Mouse (Mus musculus): ENCODE measurements around the gene Polg.

Polg gene

DNA sequence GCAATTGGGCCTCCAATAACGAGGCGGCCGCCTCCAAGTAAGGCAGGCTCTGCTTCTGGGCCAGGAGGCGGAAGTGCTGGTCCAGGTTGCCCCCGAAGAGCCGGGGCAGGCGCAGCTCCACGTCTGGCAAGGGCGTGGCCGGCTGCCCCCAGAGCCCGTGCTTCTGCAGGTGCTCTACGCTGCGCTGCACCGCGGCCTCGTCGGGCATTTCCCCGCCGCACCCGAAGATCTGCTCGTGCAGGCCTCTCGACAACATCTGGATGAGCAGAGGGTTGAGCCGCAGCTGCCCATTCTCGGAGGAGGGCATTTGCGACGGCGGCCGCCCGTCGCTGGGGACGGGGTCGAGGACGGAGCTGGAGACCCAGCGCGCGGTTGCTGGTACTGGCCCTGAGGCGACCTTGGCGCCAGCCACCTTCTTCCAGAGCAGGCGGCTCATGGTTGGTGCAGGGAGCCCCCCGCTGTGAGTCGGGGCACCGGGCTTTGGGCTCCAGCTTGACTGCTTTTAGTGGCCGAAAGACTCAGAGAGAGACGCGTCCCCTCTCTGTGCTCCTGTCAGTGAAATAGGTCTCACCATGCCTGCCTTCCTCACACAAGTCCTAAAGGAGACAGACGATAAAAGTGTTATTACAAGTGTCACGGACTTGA, 1.3 kb downstream of the Polg start:
- peak; percentile 33 for DNase-seq

DNA sequence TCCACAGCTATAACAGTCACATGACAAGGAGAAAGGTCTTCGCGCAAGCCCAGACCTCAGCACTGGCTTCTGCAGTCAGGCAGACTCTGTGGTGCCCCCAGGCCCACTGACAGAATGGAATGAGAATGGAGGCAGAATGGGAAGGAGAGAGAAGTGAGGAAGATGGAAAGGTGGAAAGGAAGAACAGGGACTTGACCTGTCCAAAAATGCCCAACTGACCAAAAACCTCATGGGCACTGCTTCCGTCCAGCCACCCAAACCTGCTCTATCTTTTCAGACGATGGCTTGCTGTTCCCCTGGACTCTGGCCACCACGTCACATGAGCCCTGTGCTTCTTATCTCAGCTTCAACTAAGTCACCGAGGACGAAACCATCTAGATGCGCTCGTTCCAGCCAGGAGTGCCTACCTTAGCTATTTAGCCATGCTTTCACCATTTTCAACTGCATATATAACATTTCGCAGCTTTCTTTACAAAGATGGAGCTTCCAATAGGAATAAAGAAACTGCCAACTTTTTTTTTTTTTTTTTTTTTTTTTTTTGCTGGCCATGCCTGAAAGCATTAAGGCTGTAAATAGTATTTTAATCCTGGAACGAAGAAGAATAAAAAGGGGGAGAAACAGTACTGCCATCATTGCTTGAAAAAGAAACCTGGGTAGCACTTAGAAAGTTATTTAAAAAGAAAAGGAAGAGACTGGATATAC, 2.6 kb downstream of the Polg start:
- DNase-seq: no peak

DNA sequence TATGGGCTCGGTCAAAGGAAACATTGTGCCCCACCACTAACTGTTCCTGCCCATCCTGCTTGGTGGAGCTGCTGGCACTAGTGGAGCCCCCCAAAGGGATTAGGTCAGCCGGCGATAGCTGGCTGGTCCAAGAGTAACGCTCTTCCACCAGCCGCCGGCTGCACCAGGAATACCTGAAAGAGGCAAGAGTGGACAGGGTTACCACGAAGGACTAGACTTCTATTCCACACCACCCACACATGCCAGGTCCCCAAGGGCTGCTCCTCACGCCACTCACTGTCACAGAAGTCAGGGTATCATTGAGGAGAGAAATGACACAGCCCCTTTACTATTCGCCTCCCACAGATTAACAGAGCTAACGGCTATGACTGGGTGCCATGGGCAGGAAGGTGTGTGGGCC, 4.4 kb downstream of the Polg start:
- no peak for DNase-seq

DNA sequence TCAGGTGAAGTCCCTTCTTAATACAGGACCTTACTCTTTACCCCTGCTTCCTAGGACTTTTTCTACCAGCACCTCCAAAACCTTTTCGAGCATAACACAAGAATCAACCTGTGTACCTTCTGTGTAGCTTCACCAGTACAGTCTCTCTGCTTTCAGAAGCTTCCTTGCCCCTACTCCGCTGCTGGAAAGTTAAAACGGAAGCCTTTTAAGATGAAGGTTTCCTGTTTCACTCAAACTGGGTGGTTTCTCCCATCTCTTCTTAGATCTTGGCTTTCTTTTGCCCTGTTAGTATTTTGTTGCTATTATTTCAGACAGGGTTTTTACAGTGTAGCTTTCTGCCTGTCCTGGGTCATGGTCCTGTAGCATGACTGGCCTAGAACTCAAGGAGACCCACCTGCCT, 18.7 kb downstream of the Polg start:
- no peak for DNase-seq

DNA sequence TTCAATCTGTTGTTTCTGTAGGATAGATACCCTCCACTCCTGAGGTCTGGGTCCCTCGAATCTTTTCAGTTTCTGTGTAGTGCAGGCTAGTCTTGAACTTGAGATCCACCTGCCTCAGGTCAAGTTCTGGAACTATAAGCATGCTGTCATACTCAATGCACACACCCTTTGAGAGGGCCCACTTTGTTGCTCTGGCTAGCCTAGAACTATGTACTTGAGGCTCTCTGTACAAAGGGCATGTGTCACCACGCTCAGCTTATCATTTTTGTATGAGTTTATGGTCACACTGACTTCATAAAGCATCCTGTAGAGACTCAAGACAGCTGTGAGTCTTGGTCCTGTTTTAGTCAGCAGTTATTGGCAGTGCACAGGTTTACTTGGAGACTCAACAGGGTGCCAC, 19.1 kb downstream of the Polg start:
- DNase-seq: no peak

DNA sequence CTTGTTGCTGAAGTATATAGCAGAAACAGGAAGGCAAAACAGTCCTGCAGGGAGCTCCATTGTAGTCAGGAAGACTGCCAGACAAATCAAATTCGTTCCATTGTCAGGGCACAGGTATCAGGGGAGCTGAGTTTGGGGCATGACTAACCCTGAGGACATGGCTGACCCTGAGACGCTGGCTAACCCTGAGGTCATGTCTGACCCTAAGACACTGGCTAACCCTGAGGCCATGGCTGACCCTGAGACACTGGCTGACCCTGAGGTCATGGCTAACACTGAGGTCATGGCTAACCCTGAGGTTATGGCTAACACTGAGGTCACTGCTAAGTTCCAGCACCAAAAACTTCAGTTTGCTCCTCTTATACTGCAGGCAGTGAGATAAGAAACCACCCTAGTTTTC, 26.1 kb downstream of the Polg start:
- no peak for DNase-seq

DNA sequence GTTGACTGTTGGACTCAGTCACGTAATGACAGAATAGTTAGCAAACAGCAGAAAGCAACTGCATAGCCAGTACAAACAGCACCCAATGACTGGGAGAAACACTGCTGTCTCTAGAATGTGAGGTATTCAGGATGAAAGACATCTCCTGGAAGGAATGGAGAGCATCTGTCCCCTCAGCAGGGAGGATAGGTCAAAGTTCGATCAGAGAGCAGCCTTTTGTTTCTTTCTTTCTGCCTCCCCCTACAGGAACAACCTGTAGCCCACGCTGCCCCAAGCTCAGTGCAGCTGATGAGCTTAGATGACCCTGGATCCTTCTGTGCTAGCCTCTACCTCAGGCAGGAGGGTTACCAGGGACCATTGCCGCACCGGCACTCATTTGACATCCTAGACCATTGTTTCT, 37.9 kb downstream of the Polg start:
- DNase-seq: no peak

DNA sequence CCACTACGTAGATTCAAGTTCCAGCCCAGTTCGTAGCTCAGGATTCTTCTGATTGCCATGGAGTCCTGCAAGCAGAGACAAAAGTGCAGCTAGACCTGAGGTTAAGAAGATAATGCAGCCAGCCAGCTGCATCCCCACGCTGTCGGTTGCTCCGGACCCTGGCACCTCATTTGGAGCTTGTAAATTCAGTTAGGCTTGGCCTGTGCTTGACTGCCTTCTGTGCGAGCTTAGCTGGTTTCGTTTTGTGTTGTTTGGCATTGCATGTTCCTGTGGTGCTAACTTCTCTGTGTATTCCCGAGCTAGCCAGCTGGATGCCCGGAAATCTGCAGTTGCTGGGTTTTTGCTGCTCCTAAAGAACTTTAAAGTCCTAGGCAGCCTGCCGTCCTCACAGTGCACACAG, 40.4 kb downstream of the Polg start:
- DNase-seq: no peak

DNA sequence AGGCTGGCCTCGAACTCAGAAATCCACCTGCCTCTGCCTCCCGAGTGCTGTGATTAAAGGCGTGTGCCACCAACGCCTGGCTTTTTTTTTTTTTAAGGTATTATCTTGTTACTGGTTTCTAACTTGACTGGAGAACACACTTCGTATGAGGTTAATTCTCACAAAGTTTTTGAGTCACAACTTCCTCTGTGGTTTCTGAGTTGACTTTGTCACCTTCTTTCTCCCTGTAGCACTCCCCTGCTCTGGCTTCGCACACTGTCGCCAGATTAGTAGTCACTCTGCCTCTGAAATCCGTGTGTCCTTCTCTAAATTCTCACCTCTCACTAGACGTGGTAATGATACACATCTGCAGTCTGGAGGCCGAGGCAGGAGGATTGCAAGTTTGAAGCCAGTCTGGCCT, 43.3 kb downstream of the Polg start:
- DNase-seq: no peak

DNA sequence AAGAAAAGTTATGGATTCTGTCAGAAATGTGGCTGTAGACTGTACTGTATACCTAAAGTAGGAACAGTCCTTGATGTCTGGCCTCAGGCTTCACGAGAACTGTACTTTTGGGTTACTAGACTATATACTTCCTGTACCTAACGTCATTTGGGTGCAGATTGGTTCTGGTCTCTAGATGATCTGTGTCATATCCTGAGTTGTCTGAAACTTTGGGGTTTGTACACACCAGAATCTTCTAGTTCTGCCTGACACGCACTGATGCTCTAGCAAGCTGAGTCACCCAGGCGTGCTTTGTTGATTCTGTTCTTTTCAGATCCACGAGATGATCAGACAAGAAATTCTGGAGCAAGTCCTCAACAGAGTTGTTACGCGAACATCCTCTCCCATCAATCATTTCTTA, 46.2 kb downstream of the Polg start:
- DNase-seq: no peak

DNA sequence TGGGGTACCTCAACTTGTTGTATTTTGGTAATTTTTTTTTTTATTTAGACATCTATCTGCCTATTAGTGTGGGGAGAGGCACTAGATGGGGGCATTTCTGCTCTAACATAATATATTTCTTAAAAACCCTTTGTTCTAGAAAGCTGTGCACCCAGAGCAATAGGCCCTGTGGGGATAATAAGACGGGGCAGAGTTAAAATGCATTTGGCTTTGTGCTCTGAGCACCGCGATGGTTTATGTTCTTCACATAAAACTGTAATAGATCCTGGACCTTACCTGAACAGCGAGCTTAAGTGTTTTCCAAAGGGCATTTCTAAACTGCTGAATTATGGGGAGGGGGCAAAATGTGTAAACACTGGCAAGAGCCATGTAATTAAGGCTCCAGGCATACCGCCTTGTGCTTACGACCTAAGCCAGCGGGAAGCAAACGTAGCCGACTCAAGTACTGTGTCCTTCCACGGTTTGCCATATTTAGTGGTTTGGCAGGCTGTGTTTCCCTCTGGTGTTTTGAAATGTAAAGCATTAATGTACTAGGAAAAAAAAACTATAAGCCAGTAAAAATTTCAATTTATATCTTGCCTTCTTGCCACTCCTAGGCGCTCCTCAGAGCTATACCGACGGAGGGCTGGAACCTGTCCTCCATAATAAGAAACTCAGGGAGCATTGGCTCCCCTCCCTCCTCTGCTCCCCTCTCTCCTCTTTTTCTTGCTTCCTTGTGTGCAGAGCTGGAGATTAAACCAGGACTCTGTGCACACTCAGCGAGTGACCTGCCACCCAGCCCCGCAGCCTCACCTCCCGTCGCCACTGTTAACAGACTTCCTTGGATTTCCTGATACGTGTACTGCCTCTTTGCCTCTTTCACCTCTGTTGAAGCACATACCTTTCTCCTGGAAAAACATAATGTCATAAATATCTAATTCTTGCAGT, 51.5 kb downstream of the Polg start:
- no peak for DNase-seq

DNA sequence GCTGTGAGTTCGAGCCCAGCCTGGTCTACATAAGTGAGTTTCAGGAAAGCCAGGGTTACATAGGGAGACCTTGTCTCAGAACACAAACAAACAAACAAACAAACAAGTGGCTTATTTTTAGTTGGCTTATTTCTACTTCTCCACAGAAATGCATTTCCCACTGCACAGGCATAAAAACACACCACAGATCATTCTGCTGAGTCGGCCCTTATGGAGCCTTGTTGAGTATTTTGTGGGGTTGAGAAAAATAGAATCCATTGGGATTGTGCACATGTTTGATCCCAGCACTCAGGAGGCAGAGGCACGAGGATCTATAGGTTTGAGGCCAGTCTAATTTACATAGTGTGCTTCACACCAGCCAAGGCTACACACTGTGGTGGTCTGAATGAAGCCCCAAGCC, 65.9 kb downstream of the Polg start:
- DNase-seq: no peak

DNA sequence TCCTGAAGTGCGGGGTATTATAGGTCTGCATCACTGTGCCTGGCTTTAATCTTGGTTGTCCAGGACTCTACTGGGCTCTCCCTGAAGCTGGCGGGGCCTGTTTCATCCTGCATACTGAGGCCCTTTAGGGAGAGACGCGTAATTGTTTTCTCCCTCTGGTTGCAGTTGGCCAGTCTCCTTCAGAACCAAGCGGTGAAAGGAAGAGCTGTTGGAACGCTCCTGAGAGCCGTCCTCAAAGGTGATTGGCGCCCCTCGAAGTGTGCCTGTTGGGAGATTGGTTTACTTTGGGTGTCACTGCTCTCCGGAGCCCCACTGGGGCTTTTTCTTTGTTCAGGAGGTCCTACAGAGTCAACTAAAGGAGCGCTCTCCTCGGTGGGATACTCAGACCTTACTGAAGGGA, 67.2 kb downstream of the Polg start:
- DNase-seq: no peak

DNA sequence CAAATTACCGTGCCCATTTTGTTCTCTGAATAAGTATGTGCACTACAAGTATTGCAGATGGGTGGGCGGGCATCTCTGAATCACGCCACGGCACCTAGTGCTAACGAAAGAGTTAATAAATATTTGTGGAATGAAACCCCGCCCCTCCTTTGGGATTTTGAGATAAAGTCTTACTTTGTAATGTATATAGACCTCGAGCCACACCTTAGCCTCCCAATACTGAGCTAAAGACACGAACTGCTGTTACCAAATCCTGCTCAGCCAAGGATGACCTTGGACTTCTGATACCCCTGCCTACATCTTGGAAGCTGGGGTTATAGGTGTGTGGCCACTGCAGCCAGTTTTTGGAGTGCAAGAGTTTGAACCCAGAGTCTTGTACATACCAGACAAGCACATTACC, 67.7 kb downstream of the Polg start:
- DNase-seq: no peak

DNA sequence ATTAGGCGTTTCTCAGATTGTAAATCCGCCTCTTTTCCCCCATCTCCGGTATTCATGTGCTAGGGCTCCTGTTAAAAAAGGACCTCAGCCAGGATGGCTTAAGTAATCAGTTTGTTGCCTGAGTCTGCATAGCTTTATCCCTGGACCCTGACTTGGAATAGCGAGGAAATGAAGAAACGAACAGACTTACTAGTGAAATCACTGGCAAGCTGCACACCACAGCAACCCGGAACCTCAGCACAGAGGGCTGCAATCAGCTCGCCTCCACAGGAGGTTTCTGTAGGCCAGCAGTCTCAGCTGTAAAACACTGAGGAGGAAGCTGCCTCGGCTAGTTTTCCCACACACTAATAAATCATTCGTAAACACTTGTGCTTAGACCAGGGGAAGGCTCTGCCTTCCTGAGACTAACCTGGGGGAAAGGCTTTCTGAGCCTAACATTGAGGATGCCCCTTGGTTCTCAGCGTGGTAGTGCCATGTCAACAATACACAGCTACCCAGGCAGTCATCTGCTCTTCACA, 68.7 kb downstream of the Polg start:
- no peak for DNase-seq
